Mouse (Mus musculus): ENCODE data around the gene Arhgdib. TPM values are rescaled to one million over a fixed set of nuclear protein-coding genes. Genes with fewer than 3 reads are reported as not detected.

Arhgdib gene
- polyA plus RNA-seq (2015; fragmentation: Nextera tagmentation; extraction: Ambion mirVana): 283 and 386 TPM in 2 replicates

DNA sequence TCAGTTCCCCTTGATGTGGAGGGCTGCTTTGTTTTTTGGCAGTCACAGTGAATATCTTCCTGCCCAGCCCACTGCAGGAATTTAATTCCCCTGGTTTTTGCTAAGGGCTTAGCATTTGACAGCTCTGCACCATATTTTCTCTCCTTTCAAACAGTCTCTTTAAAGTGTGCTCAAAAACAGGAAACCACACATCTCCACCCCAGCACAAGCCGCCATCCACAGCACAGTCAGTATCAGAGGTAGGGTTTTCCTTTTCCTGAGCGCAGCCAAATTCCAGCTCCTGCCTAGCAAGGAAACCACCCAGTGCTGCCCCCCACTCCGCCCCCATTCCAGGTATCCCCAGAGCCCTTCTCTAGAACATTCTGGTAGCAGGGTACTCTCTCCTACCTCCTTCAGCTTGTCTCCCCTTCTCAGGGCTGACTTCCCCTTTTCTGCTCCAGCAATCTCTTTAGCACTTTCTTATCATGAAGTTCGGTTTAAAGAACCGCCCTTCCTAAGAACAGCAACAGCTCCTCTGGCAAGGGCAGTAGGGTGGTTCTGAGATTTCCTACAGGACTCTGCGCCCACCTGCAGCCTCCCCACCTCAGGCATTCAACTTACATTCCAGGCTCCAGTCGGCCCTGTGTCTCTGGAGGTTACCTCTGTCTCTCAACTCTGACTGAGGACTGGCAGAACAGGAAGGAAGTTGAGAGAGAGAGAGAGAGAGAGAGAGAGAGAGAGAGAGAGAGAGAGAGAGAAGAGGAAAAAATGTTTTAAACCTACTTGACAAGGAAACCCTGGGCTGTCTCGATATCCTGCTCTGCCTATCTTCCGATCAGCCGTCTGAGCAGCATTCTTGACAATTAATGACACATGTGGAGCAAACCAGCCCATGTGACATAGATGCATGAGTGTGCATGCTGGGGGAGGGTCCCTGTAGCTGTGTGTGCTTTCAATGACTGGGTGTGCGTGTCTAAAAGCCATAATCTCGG lies at the start of gene Arhgdib:
TSS of gene Arhgdib (minus strand) at position 849 of the 971 bp plus-strand sequence.

DNA sequence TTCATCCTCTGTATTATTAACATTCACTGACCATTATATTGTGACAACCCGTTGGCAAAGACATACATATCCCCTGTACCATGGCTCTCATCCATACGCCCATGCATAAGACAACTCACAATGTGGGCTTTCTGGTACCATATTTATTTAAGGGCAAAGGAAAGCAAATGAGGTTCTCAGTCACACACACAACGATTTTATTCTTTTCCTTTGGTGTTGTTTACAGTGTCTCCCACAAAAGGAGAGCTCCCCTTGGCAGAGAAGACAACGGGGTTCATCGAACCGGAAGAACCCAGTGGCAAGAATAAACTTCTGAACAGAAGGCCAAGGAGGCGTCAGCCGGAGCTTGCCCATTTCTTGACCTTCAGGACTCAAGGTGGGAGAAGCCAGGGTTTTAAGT lies 18.2 kb downstream of the Arhgdib start, which contains the start of gene Pde6h:
TSS of gene Pde6h (plus strand) at position 301 of the 400 bp plus-strand sequence.

DNA sequence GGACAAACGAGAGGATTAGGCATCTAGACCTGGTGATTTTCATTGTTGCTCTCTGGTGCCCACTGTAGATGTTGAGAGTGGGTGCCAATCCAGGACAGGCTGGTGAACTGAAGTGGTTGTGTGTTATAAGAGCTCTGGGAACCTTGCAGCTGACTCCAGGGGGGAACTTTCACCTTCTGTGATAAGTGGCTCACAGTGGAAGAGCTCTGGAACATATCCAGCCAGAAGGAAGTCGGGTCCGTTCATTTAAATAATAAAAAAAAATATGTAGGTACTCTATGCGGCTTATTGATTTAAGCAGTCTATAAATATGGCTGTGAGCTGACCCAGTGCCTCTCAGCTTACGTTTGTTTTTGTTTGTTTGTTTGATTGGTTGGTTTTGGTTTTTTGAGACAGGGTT lies 19.6 kb downstream of the Arhgdib start, which contains the start of gene Erp27:
TSS of gene Erp27 (minus strand) at position 101 of the 400 bp plus-strand sequence.

DNA sequence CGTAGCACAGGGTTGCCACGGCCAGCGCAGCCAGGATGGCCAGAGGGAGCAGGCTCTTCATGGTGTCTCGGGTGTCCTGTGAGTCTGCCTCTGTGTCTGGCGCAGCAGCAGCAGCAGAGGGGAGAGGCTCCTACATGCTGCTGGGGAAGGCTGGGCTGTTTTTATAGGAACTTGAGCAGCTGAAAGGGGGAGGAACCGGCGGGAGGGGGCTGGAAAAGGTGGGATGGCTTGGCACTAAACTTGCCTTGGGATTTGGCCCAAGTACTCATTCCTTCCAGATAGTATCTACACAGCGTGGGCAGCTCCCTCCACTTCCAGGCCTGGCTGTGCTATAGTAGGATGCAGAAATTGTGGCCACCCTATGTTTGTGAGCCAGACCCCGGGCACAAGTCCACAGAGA lies 66.0 kb downstream of the Arhgdib start, which contains the start of gene Mgp:
TSS of gene Mgp (minus strand) at position 154 of the 400 bp plus-strand sequence.

Other genes starting within 250 kb of the Arhgdib start
- 0.13 and 0.15 TPM in 2 replicates for gene Gucy2c, start 160.1 kb downstream of the Arhgdib start, polyA plus RNA-seq (2015; fragmentation: Nextera tagmentation; extraction: Ambion mirVana)
- gene Hist4h4, start 137.5 kb downstream of the Arhgdib start, polyA plus RNA-seq (2015; fragmentation: Nextera tagmentation; extraction: Ambion mirVana): 3.0 and 4.6 TPM in 2 replicates
- gene H2afj, start 133.7 kb downstream of the Arhgdib start, polyA plus RNA-seq (2015; fragmentation: Nextera tagmentation; extraction: Ambion mirVana): 258 and 277 TPM in 2 replicates
- 1.2 TPM in 2 replicates for gene BC049715, start 114.3 kb downstream of the Arhgdib start, polyA plus RNA-seq (2015; fragmentation: Nextera tagmentation; extraction: Ambion mirVana)
- 61.2 and 64.8 TPM in 2 replicates for gene Wbp11, start 113.7 kb downstream of the Arhgdib start, polyA plus RNA-seq (2015; fragmentation: Nextera tagmentation; extraction: Ambion mirVana)
- 0.18 TPM in 1 of 2 replicates, not detected in the other for gene Smco3, start 106.4 kb downstream of the Arhgdib start, polyA plus RNA-seq (2015; fragmentation: Nextera tagmentation; extraction: Ambion mirVana)
- gene Art4, start 84.2 kb downstream of the Arhgdib start, polyA plus RNA-seq (2015; fragmentation: Nextera tagmentation; extraction: Ambion mirVana): 18.0 and 21.3 TPM in 2 replicates
- gene Mgp, start 66.1 kb downstream of the Arhgdib start, polyA plus RNA-seq (2015; fragmentation: Nextera tagmentation; extraction: Ambion mirVana): 80.3 and 109 TPM in 2 replicates
- gene Erp27, start 19.7 kb downstream of the Arhgdib start, polyA plus RNA-seq (2015; fragmentation: Nextera tagmentation; extraction: Ambion mirVana): 1.3 and 2.0 TPM in 2 replicates
- 0.05 and 0.72 TPM in 2 replicates for gene Pde6h, start 18.1 kb downstream of the Arhgdib start, polyA plus RNA-seq (2015; fragmentation: Nextera tagmentation; extraction: Ambion mirVana)
- 1.1 and 2.0 TPM in 2 replicates for gene Rerg, start 228.6 kb upstream of the Arhgdib start, polyA plus RNA-seq (2015; fragmentation: Nextera tagmentation; extraction: Ambion mirVana)

All from spleen, postnatal 0 days (tissue).